Mouse (Mus musculus): ENCODE results near the gene Atrnl1.

DNA sequence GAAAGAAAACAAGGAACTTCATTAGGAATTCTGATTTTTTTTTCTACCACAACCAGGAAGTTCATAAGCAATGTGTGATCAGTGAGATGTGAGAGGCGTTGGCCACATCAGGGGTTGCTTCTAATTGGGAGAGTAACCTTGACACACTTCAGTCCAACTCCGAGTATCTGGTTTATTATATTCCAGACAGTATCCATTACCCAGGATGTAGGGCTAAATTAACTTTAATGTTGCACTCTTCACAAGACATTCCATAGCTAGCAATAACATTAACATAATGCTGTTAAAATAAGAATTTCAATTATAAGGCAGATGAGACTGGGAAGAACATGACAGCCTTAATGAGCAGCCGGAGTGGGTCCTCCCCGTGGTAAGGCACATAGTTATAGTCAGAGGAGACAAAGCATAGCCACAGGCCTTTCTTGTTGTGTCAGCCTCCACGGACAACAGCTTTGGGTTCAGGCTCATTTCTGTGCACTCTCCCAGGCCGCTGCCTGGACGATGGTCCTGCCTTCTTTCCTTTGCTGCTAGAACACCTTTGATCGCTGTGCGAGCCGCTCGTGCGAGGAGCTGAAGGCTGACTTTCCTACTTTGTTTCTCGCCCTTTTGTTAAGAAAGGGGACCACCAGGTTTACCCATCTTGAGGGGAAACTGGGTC, 338.6 kb downstream of the Atrnl1 start:
- no peak for TF ChIP-seq CTCF (IDR thresholded peaks at IDR 0.05; ENCODE audit: extremely low read depth, insufficient read depth, low read length)
- no peak for TF ChIP-seq POLR2A (IDR thresholded peaks at IDR 0.05; ENCODE audit: extremely low read depth, insufficient read depth, low read length)
